Mouse (Mus musculus) heart, embryonic 15.5 days (tissue): Measurements from ENCODE around the gene Chic1. TPM values are rescaled to one million over a fixed set of nuclear protein-coding genes. Genes with fewer than 3 reads are reported as not detected.

Experiments used
- ATAC-seq: fragments of 200-750 bp; cut with Nextera tagmentation; replicated peaks from 2 replicates; pipeline ENCODE4 v1.8.0; 2017; ENCODE audit warnings: low read depth, moderate TSS enrichment; ENCODE audit not compliant: insufficient number of reproducible peaks, insufficient read depth, low FRiP score
- H3K27ac ChIP-seq: fragments of 300-500 bp; sonication (generic); 2 replicates; pipeline ENCODE4 v1.5.1; 2015; ENCODE audit warnings: mild to moderate bottlenecking, inconsistent platforms
- H3K27me3 ChIP-seq: fragments of 300-500 bp; sonication (generic); 2 replicates; pipeline ENCODE4 v1.6.1; 2015; ENCODE audit warnings: inconsistent platforms
- H3K36me3 ChIP-seq: fragments of 300-500 bp; sonication (generic); 2 replicates; pipeline ENCODE4 v1.6.1; 2015; ENCODE audit warnings: mild to moderate bottlenecking, inconsistent platforms
- H3K4me1 ChIP-seq: fragments of 300-500 bp; sonication (generic); replicated peaks from 2 replicates; pipeline ENCODE4 v1.6.1; 2015; ENCODE audit warnings: inconsistent platforms
- H3K4me2 ChIP-seq: fragments of 300-500 bp; sonication (generic); 2 replicates; pipeline ENCODE4 v1.6.1; 2015; ENCODE audit warnings: inconsistent platforms, mild to moderate bottlenecking, moderate library complexity
- H3K4me3 ChIP-seq: fragments of 300-500 bp; sonication (generic); 2 replicates; pipeline ENCODE4 v1.5.1; 2015; ENCODE audit warnings: mild to moderate bottlenecking, inconsistent platforms
- H3K9ac ChIP-seq: fragments of 300-500 bp; sonication (generic); 2 replicates; pipeline ENCODE4 v1.6.1; 2015; ENCODE audit warnings: mild to moderate bottlenecking, inconsistent platforms
- H3K9me3 ChIP-seq: fragments of 300-500 bp; sonication (generic); replicated peaks from 2 replicates; pipeline ENCODE4 v1.6.1; 2016; ENCODE audit warnings: inconsistent platforms
- WGBS: fragments of 180-500 bp; shearing (Covaris S2); methylation state at CpG from one replicate; pipeline ENCODE4 v1.1.7; 2015; ENCODE audit warnings: mixed read lengths; 5-methylcytosine and 5-hydroxymethylcytosine counted together
- polyA plus RNA-seq: library from polyadenylated mRNA; unstranded; fragments of >200 nt; fragmentation: Nextera tagmentation; extraction: Ambion mirVana; gene quantifications from 2 replicates; pipeline ENCODE4 v1.2.1, GENCODE M21; 2015

Chic1 gene
- polyA plus RNA-seq, 1 experiment from 2014 or later, result 2.0 TPM

- H3K27ac ChIP-seq, result no peak overlapping the region
- no peak overlapping the region for H3K9ac ChIP-seq
- no peaks in the 10 kb centered on the region for H3K4me1 ChIP-seq
- no peak for ATAC-seq
- WGBS, result 69% methylated on average over 7 of the region's 7 CpGs
- no peak overlapping the region for H3K4me2 ChIP-seq
- H3K4me3 ChIP-seq, result no peak overlapping the region
- H3K27me3 ChIP-seq, result peaks cover 49% of the 10 kb centered on the region
- no peaks in the 10 kb centered on the region for H3K36me3 ChIP-seq
- no peaks in the 10 kb centered on the region for H3K9me3 ChIP-seq
These were observed 76.0 kb downstream of the Chic1 start for GRCm38 (mm10) chrX:103432293-103432692.

- Histone ChIP-seq H3K4me2 (no peak overlapping the region), H3K4me1 (no peaks in the 10 kb centered on the region), H3K36me3 (no peaks in the 10 kb centered on the region), H3K27me3 (peaks cover 55% of the 10 kb centered on the region), H3K27ac (no peak overlapping the region), H3K4me3 (no peak overlapping the region), H3K9ac (no peak overlapping the region), H3K9me3 (no peaks in the 10 kb centered on the region)
- 11% methylated on average over 9 of the region's 9 CpGs for WGBS
- no peak for ATAC-seq
These were observed 81.7 kb downstream of the Chic1 start for GRCm38 (mm10) chrX:103438023-103438422.

GRCm38 (mm10) chrX:103440803-103441202, 84.5 kb downstream of the Chic1 start:
- Histone ChIP-seq H3K36me3 (no peaks in the 10 kb centered on the region), H3K9ac (no peak overlapping the region), H3K9me3 (no peaks in the 10 kb centered on the region), H3K4me1 (no peaks in the 10 kb centered on the region), H3K27me3 (peaks cover 61% of the 10 kb centered on the region), H3K27ac (no peak overlapping the region), H3K4me3 (no peak overlapping the region), H3K4me2 (no peak overlapping the region)
- ATAC-seq, result no peak
- 0% methylated on average over 1 of the region's 1 CpGs for WGBS

- peaks cover 63% of the 10 kb centered on the region for H3K27me3 ChIP-seq
These were observed 87.5 kb downstream of the Chic1 start for GRCm38 (mm10) chrX:103443755-103444154.

More at GRCm38 (mm10) chrX:103443755-103444154, 87.5 kb downstream of the Chic1 start:
- H3K9ac ChIP-seq, result no peak overlapping the region
- no peaks in the 10 kb centered on the region for H3K4me1 ChIP-seq
- ATAC-seq, result no peak
- no peak overlapping the region for H3K27ac ChIP-seq
- WGBS, result 33% methylated on average over 7 of the region's 7 CpGs
- H3K4me3 ChIP-seq, result no peak overlapping the region
- H3K4me2 ChIP-seq, result no peak overlapping the region
- H3K9me3 ChIP-seq, result no peaks in the 10 kb centered on the region
- H3K36me3 ChIP-seq, result no peaks in the 10 kb centered on the region

Other genes starting within 250 kb of the Chic1 start
- gene Nap1l2, start 169.8 kb upstream of the Chic1 start, polyA plus RNA-seq, result 0.63 and 1.0 TPM in 2 replicates
- not detected in 2 replicates for gene Cdx4, start 35.1 kb upstream of the Chic1 start, polyA plus RNA-seq
- gene Tsx, start 58.0 kb downstream of the Chic1 start, polyA plus RNA-seq, result 0.26 TPM in 1 of 2 replicates, not detected in the other
- gene Gm26992, start 65.5 kb downstream of the Chic1 start, polyA plus RNA-seq, result not detected in 2 replicates